Mouse (Mus musculus) heart, postnatal 0 days (tissue): Measurements from ENCODE around the gene Cd274.

Experiments
- CTCF ChIP-seq: IDR thresholded peaks from 2 replicates; pipeline ENCODE4 v1.5.1; 2016; ENCODE audit warnings: antibody characterized with exemption, control low read depth, low read depth
- EP300 ChIP-seq: IDR thresholded peaks from 2 replicates; pipeline ENCODE4 v1.6.1; 2016; ENCODE audit warnings: antibody characterized with exemption, low read depth

DNA sequence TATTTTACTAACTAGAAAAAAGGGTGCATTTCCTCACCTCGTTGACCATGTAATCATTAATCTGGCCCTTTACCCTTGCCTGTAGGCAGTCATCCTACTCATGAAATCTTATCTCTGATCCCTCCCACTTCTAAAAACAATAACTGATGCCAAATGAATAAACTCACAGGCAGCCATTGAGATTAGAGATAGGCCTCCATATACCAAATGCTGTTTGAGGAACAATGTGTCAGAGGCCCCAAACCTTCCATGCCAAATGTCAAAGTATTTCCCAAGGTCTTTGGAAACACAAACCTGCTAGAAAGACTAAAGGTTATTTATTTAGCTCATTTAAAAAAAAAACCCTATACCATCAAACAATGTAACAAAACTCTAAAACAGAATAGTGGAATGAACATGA lies 29.1 kb downstream of the Cd274 start:
- TF ChIP-seq CTCF (no peak), EP300 (no peak)
